Mouse (Mus musculus) cortical plate, adult 2 months (tissue): ENCODE measurements at regions not wholly inside any gene's neighbourhood (a gene's known extent, or its start where the extent isn't known, plus 50 kb on each side); places are given as distances from the start of the nearest gene placed in this dataset.

Experiments
- H3K27ac ChIP-seq: fragments of 200-500 bp; 2 replicates; pipeline ENCODE4 v1.5.1; 2012; ENCODE audit warnings: low read length, control low read depth, inconsistent platforms; ENCODE audit not compliant: insufficient read depth
- H3K4me1 ChIP-seq: fragments of 200-500 bp; 2 replicates; pipeline ENCODE4 v1.6.1; 2011; ENCODE audit warnings: low read length; ENCODE audit not compliant: control insufficient read depth, insufficient read depth
- H3K4me3 ChIP-seq: fragments of 200-500 bp; 2 replicates; pipeline ENCODE4 v1.5.1; 2011; ENCODE audit warnings: mild to moderate bottlenecking, low read length, control low read depth; ENCODE audit not compliant: insufficient read depth
- CTCF ChIP-seq: fragments of 200-500 bp; IDR thresholded peaks from 2 replicates; pipeline ENCODE4 v1.5.1; 2011; ENCODE audit warnings: mild to moderate bottlenecking, control low read depth, low read length; ENCODE audit not compliant: insufficient read depth; ENCODE audit errors: extremely low read depth
- POLR2A ChIP-seq: fragments of 200-500 bp; IDR thresholded peaks from 2 replicates; pipeline ENCODE4 v1.6.1; 2011; ENCODE audit warnings: mild to moderate bottlenecking, low read length, control low read depth; ENCODE audit not compliant: insufficient read depth; ENCODE audit errors: extremely low read depth

DNA sequence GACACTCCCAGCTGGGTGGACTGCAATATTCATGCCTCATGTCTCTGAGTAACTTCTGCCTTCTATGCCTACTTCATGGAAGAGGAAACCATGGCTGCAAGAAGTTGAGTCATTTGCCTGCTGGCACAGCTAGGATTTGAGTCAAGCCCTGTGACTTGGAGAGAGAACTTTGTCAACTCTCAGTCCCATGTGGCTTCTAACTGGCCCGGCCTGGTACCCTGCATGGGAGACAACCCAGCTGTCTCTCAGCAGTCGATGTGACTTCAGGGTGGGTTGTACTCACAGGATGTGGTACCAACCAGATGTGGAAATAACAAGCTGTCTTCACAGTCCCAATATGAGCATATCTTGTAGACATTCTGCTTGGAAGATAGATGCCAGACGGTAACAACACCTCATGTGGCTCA, 118.6 kb downstream of the 1810010D01Rik start:
- no peaks in the 10 kb centered on the region for H3K4me1 ChIP-seq
- no peak overlapping the region for H3K27ac ChIP-seq
- no peak for TF ChIP-seq CTCF
- no peak for TF ChIP-seq POLR2A
- H3K4me3 ChIP-seq = no peak overlapping the region

DNA sequence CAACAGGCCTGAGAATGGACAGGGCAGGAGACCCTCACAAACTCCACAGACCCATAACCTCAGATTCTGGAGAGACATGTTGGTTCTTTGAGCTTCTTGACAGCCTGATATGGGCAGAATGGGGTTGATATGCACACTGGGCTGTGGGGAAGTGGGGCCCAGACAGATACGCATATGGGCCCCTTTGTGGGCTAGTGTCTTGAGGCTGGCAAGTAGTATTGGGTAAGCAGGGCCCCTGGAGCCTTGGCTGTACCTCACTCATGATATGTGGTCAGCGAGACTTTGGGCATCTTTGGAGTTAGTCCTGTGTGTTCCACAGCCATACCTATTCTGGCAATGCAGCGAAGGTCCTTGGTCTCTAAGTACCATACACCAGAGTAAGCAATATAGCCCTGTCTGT, 119.3 kb downstream of the 1810010D01Rik start:
- no peak for TF ChIP-seq POLR2A
- TF ChIP-seq CTCF = no peak
- Histone ChIP-seq H3K4me3 (no peak overlapping the region), H3K4me1 (no peaks in the 10 kb centered on the region), H3K27ac (no peak overlapping the region)

DNA sequence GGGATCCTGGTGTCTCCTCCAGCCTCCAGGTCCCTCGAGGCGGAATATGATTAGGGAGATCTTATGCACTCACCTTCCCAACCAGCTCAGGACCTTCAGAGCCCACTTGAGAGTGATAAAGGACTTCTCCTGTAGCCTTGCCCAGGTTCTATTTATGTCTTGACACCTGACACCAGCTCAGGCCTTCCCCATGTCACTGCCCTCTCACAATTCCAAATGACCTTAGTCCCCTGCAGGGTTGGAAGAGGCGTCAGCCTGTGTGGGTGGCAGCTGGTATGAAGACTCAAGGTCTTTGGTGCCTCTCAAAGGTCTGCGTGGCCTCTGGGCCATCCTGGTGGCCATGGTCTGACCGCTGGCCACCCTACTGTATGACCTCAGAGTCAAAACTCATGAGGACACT, 120.1 kb downstream of the 1810010D01Rik start:
- Histone ChIP-seq H3K27ac (no peak overlapping the region), H3K4me1 (no peaks in the 10 kb centered on the region), H3K4me3 (no peak overlapping the region)
- TF ChIP-seq POLR2A (no peak), CTCF (no peak)

DNA sequence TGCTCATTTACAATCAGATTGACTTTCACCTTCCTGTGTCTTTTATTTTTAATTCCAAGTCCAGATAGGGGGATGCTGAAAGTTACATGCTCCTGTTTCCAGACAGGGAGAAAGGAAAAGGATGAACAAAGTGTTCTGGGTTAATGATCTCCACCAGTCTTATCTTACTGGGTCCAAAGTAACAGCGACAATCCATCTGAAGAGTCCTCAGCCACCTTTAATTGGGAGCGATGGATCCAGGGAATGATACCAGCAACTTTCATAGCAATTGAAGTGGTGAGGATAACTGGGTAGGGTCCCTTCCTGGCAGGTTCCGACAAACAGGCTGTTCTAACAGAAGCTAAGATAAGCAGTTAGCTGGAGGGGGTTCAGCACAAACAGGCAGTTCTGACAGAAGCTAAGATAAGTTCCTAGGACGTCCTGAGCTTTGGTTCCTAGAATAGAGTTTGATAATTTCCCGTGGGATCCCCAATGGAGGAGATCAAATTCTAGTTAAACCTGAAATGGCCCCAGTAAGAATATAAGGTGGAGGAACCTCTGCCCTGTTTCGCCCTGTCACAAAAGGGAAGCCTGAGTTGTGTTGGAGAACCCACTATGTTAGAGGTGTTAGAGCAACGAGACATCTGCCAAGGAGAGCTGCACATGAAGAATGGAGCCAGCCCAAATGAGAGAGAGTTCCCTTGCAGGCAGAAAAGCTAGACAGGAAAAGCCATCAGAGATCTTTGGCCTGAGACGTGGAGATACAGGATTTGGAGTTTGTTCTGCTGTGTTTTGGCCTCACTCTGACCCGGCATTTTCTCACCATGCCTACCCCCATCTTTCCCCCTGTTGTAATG, 124.8 kb downstream of the 1810010D01Rik start:
- no peak for TF ChIP-seq CTCF
- no peak for TF ChIP-seq POLR2A
- H3K27ac ChIP-seq = no peak overlapping the region
- no peaks in the 10 kb centered on the region for H3K4me1 ChIP-seq
- H3K4me3 ChIP-seq = no peak overlapping the region

DNA sequence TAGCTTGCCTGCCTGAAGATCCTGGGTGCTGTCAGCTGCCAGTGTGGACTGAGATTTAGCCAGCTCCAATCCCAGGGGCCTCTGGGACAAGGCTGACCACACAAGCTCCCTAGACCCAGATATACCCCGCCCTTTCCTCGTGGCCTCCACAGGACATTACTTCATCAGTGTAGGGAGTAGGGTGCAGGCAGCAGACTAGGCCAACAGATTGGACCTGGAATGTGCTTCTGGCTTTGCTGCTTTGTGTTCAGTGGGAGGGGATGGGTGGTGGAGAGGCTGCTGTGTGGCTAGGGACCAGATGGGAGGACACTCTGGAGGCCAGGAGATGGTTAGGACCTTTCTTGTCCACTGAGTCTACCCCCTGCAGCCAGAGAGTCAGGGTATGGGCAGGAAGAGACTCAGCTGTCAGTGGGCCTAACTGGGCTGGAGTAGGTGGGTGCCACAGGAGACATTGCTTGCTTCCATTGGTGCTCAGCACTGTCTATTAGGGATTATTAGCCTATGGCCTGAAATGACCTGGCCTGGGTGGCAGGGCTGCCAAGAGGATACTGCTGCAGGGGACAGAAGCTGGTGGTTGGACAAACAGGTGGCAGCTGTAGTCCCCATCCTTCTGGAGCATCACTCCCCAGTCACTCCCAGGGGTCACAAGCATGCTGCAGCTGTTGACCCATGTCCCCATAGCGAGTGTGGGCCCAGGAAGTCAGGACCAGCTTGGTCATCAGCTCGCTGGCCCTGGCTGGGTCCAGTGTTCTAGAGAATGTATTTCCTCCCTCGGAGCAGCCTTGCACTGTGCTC, 132.5 kb upstream of the Ccnd1 start:
- Histone ChIP-seq H3K4me1 (no peaks in the 10 kb centered on the region), H3K27ac (no peak overlapping the region), H3K4me3 (no peak overlapping the region)
- TF ChIP-seq CTCF = no peak
- TF ChIP-seq POLR2A = no peak

DNA sequence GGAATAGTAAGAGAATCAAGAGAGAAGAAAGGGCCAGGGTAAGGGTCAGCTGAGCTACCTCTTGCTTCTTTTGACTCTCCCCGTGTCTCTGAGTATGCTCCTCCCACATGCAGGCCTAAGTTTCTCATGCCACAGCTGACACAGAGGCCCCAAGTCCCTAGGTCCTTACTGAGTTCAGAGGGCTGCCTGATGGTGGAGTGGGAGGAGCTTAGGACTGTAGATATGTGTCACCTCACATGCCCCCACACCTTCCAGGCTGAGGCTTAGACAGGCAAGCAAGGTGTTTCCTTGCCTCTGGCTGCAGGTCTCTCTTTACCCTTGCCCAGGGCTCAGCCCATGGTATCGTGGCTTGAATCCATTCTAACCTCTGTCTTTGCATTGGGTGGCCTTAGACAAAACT, 131.8 kb upstream of the Ccnd1 start:
- Histone ChIP-seq H3K4me3 (no peak overlapping the region), H3K4me1 (no peaks in the 10 kb centered on the region), H3K27ac (no peak overlapping the region)
- no peak for TF ChIP-seq POLR2A
- no peak for TF ChIP-seq CTCF

DNA sequence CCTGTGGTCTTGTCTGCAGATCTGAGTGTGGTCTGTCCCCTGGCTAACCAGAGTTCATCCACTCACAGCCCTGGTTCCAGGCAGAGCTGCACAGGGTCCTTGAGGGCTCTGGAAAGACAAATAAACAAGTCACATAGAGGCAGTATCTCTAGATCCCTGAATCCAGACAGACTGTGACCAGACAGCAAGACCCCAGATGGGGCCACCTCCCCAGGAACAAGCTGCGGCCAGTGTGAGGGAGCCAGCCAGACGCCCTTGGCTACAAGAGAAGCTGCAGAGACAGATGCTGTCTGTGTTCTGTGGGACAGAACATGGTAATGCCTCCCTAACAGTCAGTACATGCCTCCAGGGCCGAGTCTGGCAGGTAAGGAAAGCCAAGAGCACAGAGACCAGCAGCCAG, 127.6 kb upstream of the Ccnd1 start:
- no peak overlapping the region for H3K4me3 ChIP-seq
- no peak overlapping the region for H3K27ac ChIP-seq
- TF ChIP-seq POLR2A (no peak), CTCF (no peak)
- H3K4me1 ChIP-seq = no peaks in the 10 kb centered on the region

DNA sequence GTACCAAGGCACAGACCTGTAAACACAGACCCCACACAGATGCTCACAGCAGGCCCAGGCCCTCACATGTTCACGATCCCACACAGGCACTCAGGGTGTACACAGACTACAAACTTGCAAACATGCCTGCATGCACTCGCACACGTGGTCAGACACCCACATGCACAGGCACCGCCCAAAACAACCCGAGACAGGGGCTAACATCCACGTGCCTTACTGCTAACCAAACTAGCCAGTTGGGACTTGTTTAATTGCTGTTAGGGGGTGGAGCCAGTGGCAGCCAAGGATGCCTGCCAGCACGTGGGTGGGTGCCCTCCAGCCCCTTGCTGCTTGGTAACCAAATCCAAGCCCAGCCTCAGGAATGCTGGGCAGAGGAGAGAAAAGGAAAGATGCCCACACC, 116.6 kb upstream of the Ccnd1 start:
- no peak overlapping the region for H3K27ac ChIP-seq
- H3K4me1 ChIP-seq = no peaks in the 10 kb centered on the region
- no peak overlapping the region for H3K4me3 ChIP-seq
- TF ChIP-seq POLR2A (no peak), CTCF (no peak)

DNA sequence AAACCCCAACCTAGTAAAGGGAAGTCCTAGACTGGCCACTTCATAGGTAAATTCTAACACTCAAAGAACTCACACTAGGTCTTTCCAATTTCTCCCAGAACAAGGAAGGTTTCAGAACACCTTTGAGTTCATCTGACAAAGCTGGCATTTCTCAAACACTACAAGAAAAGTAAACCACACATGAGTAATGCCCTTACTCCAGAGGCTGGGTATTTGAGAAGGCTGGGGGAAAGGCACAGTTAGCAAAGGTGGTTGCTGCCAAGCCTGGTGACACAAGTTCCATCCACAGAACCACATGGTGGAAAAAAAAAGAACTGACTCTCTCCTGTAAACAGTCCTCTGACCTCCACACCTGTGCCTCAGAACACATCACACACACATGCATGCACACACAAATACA, 111.9 kb upstream of the Ccnd1 start:
- TF ChIP-seq CTCF (no peak), POLR2A (no peak)
- Histone ChIP-seq H3K4me1 (no peaks in the 10 kb centered on the region), H3K27ac (no peak overlapping the region), H3K4me3 (no peak overlapping the region)

DNA sequence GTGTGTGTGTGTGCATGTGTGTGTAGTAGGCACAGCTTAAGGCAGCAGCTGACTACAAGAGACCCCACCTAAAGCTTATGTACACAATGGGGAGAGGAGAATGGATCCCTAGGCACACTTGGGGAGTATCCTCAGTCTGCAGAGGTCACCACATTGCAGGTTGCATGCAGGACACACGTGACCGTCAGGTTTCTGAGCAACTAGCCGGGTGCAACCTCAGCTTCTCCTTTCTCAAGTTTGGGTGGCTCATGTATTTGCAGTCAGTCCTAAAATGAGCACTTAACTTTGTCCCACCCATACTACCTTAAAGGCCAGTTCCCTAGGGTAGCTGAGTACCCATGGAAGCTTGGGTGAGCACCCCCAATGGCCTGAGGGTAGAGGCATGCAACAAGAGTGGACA, 111.0 kb upstream of the Ccnd1 start:
- TF ChIP-seq CTCF = no peak
- no peak overlapping the region for H3K4me3 ChIP-seq
- H3K27ac ChIP-seq = no peak overlapping the region
- H3K4me1 ChIP-seq = no peaks in the 10 kb centered on the region
